21 mouse cellular contexts compared by ENCODE assay signal in genomic region chr8:85780091-85780490, GRCm38 (mm10).
DNase-seq lines count a peak whose midpoint lies in the region; ATAC-seq and TF ChIP-seq lines count a peak whose summit lies in the region.
"Had no signal": no experiment of that assay in that cellular context is flagged by ENCODE, and none has a peak within 500 bp of the region (broad histone marks: within the 10 kb centered on the region; RNA-seq: fewer than 3 reads in every experiment).

No protein-coding gene starts in this region.

- no peaks in the 10 kb centered on the region; the same call in 1 of the 2 replicates for H3K36me3 ChIP-seq in forebrain, embryonic 14.5 days (ENCODE audit: control insufficient read depth, insufficient read depth, low read length)
- H3K36me3 ChIP-seq in forebrain, embryonic 15.5 days, result peaks cover 4% of the 10 kb centered on the region; the same call in 1 of the 2 replicates
- 0 out of 2 replicates have a peak, but pooled peaks cover 9% of the 10 kb centered on the region for H3K36me3 ChIP-seq in embryonic facial prominence, embryonic 14.5 days (ENCODE audit: control insufficient read depth, insufficient read depth, low read length)
- H3K36me3 ChIP-seq: liver, embryonic 15.5 days had no signal

- no peaks in the 10 kb centered on the region for H3K27me3 ChIP-seq in forebrain, embryonic 14.5 days (replicated peaks; ENCODE audit: control insufficient read depth, insufficient read depth, low read length)
- no peaks in the 10 kb centered on the region for H3K27me3 ChIP-seq in forebrain, embryonic 15.5 days
- H3K27me3 ChIP-seq in embryonic facial prominence, embryonic 14.5 days (replicated peaks; ENCODE audit: control insufficient read depth, insufficient read depth, low read length), result no peaks in the 10 kb centered on the region
- H3K27me3 ChIP-seq: embryonic facial prominence, embryonic 13.5 days; forebrain, embryonic 12.5 days; liver, embryonic 15.5 days; megakaryocyte, embryonic 14.5 days; neural tube, embryonic 13.5 days; Patski had no signal

- no peak overlapping the region for H3K27ac ChIP-seq in forebrain, embryonic 14.5 days (ENCODE audit: low read depth, low read length)
- H3K27ac ChIP-seq in forebrain, embryonic 15.5 days (replicated peaks), result no peak overlapping the region
- H3K27ac ChIP-seq in embryonic facial prominence, embryonic 14.5 days (replicated peaks; ENCODE audit: low read depth, low read length), result no peak overlapping the region
- H3K27ac ChIP-seq: embryonic facial prominence, embryonic 13.5 days; forebrain, embryonic 12.5 days; liver, embryonic 15.5 days; neural tube, embryonic 13.5 days had no signal

- ATAC-seq in forebrain, embryonic 14.5 days, result no peak
- no peak for ATAC-seq in forebrain, embryonic 15.5 days (replicated peaks)
- no peak for ATAC-seq in embryonic facial prominence, embryonic 14.5 days (ENCODE audit: low read depth)
- no peak for ATAC-seq in CD4-positive, CD25-positive, alpha-beta regulatory T cell, adult 4 months
- ATAC-seq: inflammation-experienced regulatory T-cells, adult 6 months; lung, postnatal 0 days; Patski had no signal

- no peak overlapping the region for H3K4me3 ChIP-seq in forebrain, embryonic 14.5 days (ENCODE audit: low read depth, low read length)
- no peak overlapping the region for H3K4me3 ChIP-seq in forebrain, embryonic 15.5 days
- no peak overlapping the region for H3K4me3 ChIP-seq in embryonic facial prominence, embryonic 14.5 days (ENCODE audit: low read depth, low read length)
- H3K4me3 ChIP-seq: embryonic facial prominence, embryonic 13.5 days; forebrain, embryonic 12.5 days; liver, embryonic 15.5 days; megakaryocyte, embryonic 14.5 days; neural tube, embryonic 13.5 days had no signal

- peak; percentile 49 for DNase-seq in forebrain, embryonic 14.5 days (ENCODE audit: low spot score)
- peak; percentile 70 for DNase-seq in brain, embryonic 14.5 days (ENCODE audit: low read depth)
- peak; percentile 71 to 78 for DNase-seq in cerebellum, postnatal 14 days
- peak; percentile 16 for DNase-seq in embryonic facial prominence, embryonic 14.5 days (ENCODE audit: low spot score)
- no peak for DNase-seq in adrenal gland, postnatal 10 days
- DNase-seq: adrenal gland, postnatal 36 days; B cell, adult 2 months; heart, postnatal 4 days; kidney, adult 8-10 months; kidney, postnatal 4 days; thymus, postnatal 36 days had no signal

- WGBS in forebrain, embryonic 14.5 days, result 6% methylated on average over 3 of the region's 3 CpGs
- 11% methylated on average over 3 of the region's 3 CpGs for WGBS in forebrain, embryonic 15.5 days
- 96% methylated on average over 3 of the region's 3 CpGs for WGBS in embryonic facial prominence, embryonic 14.5 days

- no peak for TF ChIP-seq CTCF in brain, embryonic 14.5 days (IDR thresholded peaks at IDR 0.05; ENCODE audit: borderline replicate concordance, extremely low read depth, insufficient read depth, insufficient read length)

- no peak overlapping the region for H3K4me2 ChIP-seq in forebrain, embryonic 14.5 days (ENCODE audit: low read length)
- H3K4me2 ChIP-seq in forebrain, embryonic 15.5 days (replicated peaks), result no peak overlapping the region
- H3K4me2 ChIP-seq in embryonic facial prominence, embryonic 14.5 days (ENCODE audit: low read depth, low read length), result no peak overlapping the region
- H3K4me2 ChIP-seq: embryonic facial prominence, embryonic 13.5 days; forebrain, embryonic 12.5 days; liver, embryonic 15.5 days; neural tube, embryonic 13.5 days had no signal

- H3K9ac ChIP-seq in forebrain, embryonic 14.5 days (ENCODE audit: low read length), result no peak overlapping the region
- no peak overlapping the region for H3K9ac ChIP-seq in forebrain, embryonic 15.5 days (replicated peaks)
- H3K9ac ChIP-seq in embryonic facial prominence, embryonic 14.5 days (ENCODE audit: low read depth, low read length), result no peak overlapping the region
- H3K9ac ChIP-seq: embryonic facial prominence, embryonic 13.5 days; forebrain, embryonic 12.5 days; liver, embryonic 15.5 days; neural tube, embryonic 13.5 days had no signal

- no peak for TF ChIP-seq POLR2A in brain, embryonic 14.5 days (IDR thresholded peaks at IDR 0.05; ENCODE audit: borderline replicate concordance, extremely low read depth, insufficient read depth, insufficient read length, poor library complexity, severe bottlenecking)

- H3K9me3 ChIP-seq in forebrain, embryonic 14.5 days (replicated peaks; ENCODE audit: control insufficient read depth, low read length), result no peaks in the 10 kb centered on the region
- H3K9me3 ChIP-seq in forebrain, embryonic 15.5 days, result no peaks in the 10 kb centered on the region
- no peaks in the 10 kb centered on the region for H3K9me3 ChIP-seq in embryonic facial prominence, embryonic 14.5 days (ENCODE audit: control insufficient read depth, low read length)
- H3K9me3 ChIP-seq: embryonic facial prominence, embryonic 13.5 days; forebrain, embryonic 12.5 days; liver, embryonic 15.5 days; megakaryocyte, embryonic 14.5 days; neural tube, embryonic 13.5 days had no signal

- no peaks in the 10 kb centered on the region for H3K4me1 ChIP-seq in forebrain, embryonic 14.5 days (ENCODE audit: control insufficient read depth, insufficient read depth, low read length)
- H3K4me1 ChIP-seq in forebrain, embryonic 15.5 days, result no peaks in the 10 kb centered on the region
- no peaks in the 10 kb centered on the region for H3K4me1 ChIP-seq in embryonic facial prominence, embryonic 14.5 days (ENCODE audit: control insufficient read depth, insufficient read depth, low read length)
- H3K4me1 ChIP-seq: embryonic facial prominence, embryonic 13.5 days; forebrain, embryonic 12.5 days; liver, embryonic 15.5 days; neural tube, embryonic 13.5 days had no signal
